Mouse (Mus musculus): ENCODE data around the gene Ctdnep1.

GRCm38 (mm10) chr11:70019495-70020021 is 38.6 kb downstream of the Ctdnep1 start:
- TF ChIP-seq POLR2A (IDR thresholded peaks at IDR 0.05; ENCODE audit: borderline replicate concordance, control insufficient read depth, low read depth, low read length) (no peak), CTCF (IDR thresholded peaks at IDR 0.05; ENCODE audit: control insufficient read depth, insufficient read depth, low read length) (no peak)

Data from bone marrow, adult 2 months (tissue).